In genomic region chr11:77783211-77783746, GRCm38 (mm10) we compare ENCODE assay signal across 9 mouse cellular contexts. TPM values are rescaled to one million over a fixed set of nuclear protein-coding genes. Genes with fewer than 3 reads are reported as not detected.
DNase-seq lines count a peak whose midpoint lies in the region; ATAC-seq and TF ChIP-seq lines count a peak whose summit lies in the region.
"Had no signal": no experiment of that assay in that cellular context is flagged by ENCODE, and none has a peak within 500 bp of the region (broad histone marks: within the 10 kb centered on the region; RNA-seq: fewer than 3 reads in every experiment).

No protein-coding gene starts in this region.

- TF ChIP-seq CTCF in G1E (IDR thresholded peaks at IDR 0.05; ENCODE audit: low read depth, low read length) = no peak

- H3K27ac ChIP-seq in hindbrain, embryonic 13.5 days = peak overlapping the region; percentile 75
- H3K27ac ChIP-seq in liver, embryonic 12.5 days = peak overlapping the region; percentile 94
- H3K27ac ChIP-seq in stomach, embryonic 15.5 days = peak overlapping the region; percentile 84

- 63% methylated on average over 10 of the region's 10 CpGs for WGBS in hindbrain, embryonic 13.5 days
- WGBS in liver, embryonic 12.5 days (ENCODE audit: insufficient replicate concordance) = 57% methylated on average over 10 of the region's 10 CpGs
- 59% methylated on average over 10 of the region's 10 CpGs for WGBS in stomach, embryonic 15.5 days

- ATAC-seq in erythroblast, adult 5-6 weeks (replicated peaks; ENCODE audit: low FRiP score, poor library complexity, severe bottlenecking) = no peak
- no peak for ATAC-seq in G1E (ENCODE audit: extremely low read depth, insufficient number of reproducible peaks, low FRiP score, poor library complexity, severe bottlenecking)
- no peak for ATAC-seq in hindbrain, embryonic 13.5 days (ENCODE audit: low FRiP score)
- ATAC-seq in liver, embryonic 12.5 days = 0 out of 2 replicates have a peak, but pooled peaks have one; percentile 4
- peak; percentile 1; the same call in 1 of the 2 replicates for ATAC-seq in stomach, embryonic 15.5 days (ENCODE audit: insufficient read depth, low FRiP score, low read depth)

- H3K4me1 ChIP-seq in erythroblast, embryonic 14.5 days (ENCODE audit: control insufficient read depth) = peaks cover 88% of the 10 kb centered on the region
- peaks cover 79% of the 10 kb centered on the region for H3K4me1 ChIP-seq in G1E (ENCODE audit: insufficient read depth, low read depth, low read length)
- peaks cover 74% of the 10 kb centered on the region for H3K4me1 ChIP-seq in hindbrain, embryonic 13.5 days (replicated peaks)
- H3K4me1 ChIP-seq in liver, embryonic 12.5 days = peaks cover 94% of the 10 kb centered on the region
- peaks cover 42% of the 10 kb centered on the region for H3K4me1 ChIP-seq in stomach, embryonic 15.5 days

- H3K4me3 ChIP-seq in erythroblast, embryonic 14.5 days (replicated peaks) = peak overlapping the region; percentile 64
- H3K4me3 ChIP-seq in G1E (ENCODE audit: low read depth, low read length) = peak overlapping the region; percentile 65
- H3K4me3 ChIP-seq in hindbrain, embryonic 13.5 days = no peak overlapping the region
- peak overlapping the region; percentile 40 for H3K4me3 ChIP-seq in liver, embryonic 12.5 days
- no peak overlapping the region for H3K4me3 ChIP-seq in stomach, embryonic 15.5 days (replicated peaks)

- no peak overlapping the region; the same call in 1 of the 2 replicates for H3K4me2 ChIP-seq in hindbrain, embryonic 13.5 days
- peak overlapping the region; percentile 71 for H3K4me2 ChIP-seq in liver, embryonic 12.5 days
- H3K4me2 ChIP-seq in stomach, embryonic 15.5 days = no peak overlapping the region

- H3K27me3 ChIP-seq in erythroblast, embryonic 14.5 days (ENCODE audit: control insufficient read depth) = no peaks in the 10 kb centered on the region
- no peaks in the 10 kb centered on the region for H3K27me3 ChIP-seq in G1E (ENCODE audit: insufficient read depth, low read length)
- H3K27me3 ChIP-seq in hindbrain, embryonic 13.5 days = no peaks in the 10 kb centered on the region
- no peaks in the 10 kb centered on the region for H3K27me3 ChIP-seq in liver, embryonic 12.5 days (replicated peaks)
- H3K27me3 ChIP-seq in stomach, embryonic 15.5 days (replicated peaks) = no peaks in the 10 kb centered on the region

- H3K36me3 ChIP-seq in erythroblast, embryonic 14.5 days (ENCODE audit: control insufficient read depth) = peaks cover 86% of the 10 kb centered on the region
- peaks cover 85% of the 10 kb centered on the region for H3K36me3 ChIP-seq in G1E (replicated peaks)
- H3K36me3 ChIP-seq in hindbrain, embryonic 13.5 days = peaks cover 22% of the 10 kb centered on the region
- H3K36me3 ChIP-seq in liver, embryonic 12.5 days = peaks cover 44% of the 10 kb centered on the region
- no peaks in the 10 kb centered on the region for H3K36me3 ChIP-seq in stomach, embryonic 15.5 days

- H3K9ac ChIP-seq in hindbrain, embryonic 13.5 days = peak overlapping the region; percentile 56
- H3K9ac ChIP-seq in liver, embryonic 12.5 days = peak overlapping the region; percentile 71
- no peak overlapping the region for H3K9ac ChIP-seq in stomach, embryonic 15.5 days

- DNase-seq in G1E (ENCODE audit: low spot score) = peak; percentile 37
- DNase-seq in urinary bladder, postnatal 36 days (ENCODE audit: low spot score in 2 of 2) = no peak
- DNase-seq in embryo, embryonic 9.5 days (ENCODE audit: extremely low spot score) = no peak

- H3K9me3 ChIP-seq in erythroblast, embryonic 14.5 days (ENCODE audit: control insufficient read depth, low read length) = no peaks in the 10 kb centered on the region
- H3K9me3 ChIP-seq in G1E (replicated peaks) = no peaks in the 10 kb centered on the region
- no peaks in the 10 kb centered on the region for H3K9me3 ChIP-seq in hindbrain, embryonic 13.5 days
- no peaks in the 10 kb centered on the region for H3K9me3 ChIP-seq in liver, embryonic 12.5 days (replicated peaks)
- no peaks in the 10 kb centered on the region for H3K9me3 ChIP-seq in stomach, embryonic 15.5 days

RNA-seq across cellular contexts. Expression of gene Gm10277, which starts 4.3 kb away (rescaled TPM):
- not detected in 2 replicates for polyA plus RNA-seq in erythroblast, embryonic 14.5 days (2012)
- total RNA-seq in erythroblast, adult 5-6 weeks (2015; ENCODE audit: low replicate concordance) = not detected in 2 replicates
- total RNA-seq in erythroblast, adult 5-6 weeks (2017; ENCODE audit: low replicate concordance) = not detected in 2 replicates
- total RNA-seq in G1E (2014; fragmentation: Nextera tagmentation) = not detected in 2 replicates
- total RNA-seq in G1E (2017) = 0.23 and 0.33 TPM in 2 replicates
- polyA plus RNA-seq in G1E (2012) = not detected in 2 replicates
- 2.0 and 2.7 TPM in 2 replicates for polyA plus RNA-seq in hindbrain, embryonic 13.5 days (2015; fragmentation: Nextera tagmentation; extraction: Ambion mirVana)
- 1.2 and 1.6 TPM in 2 replicates for polyA plus RNA-seq in liver, embryonic 12.5 days (2016; fragmentation: Nextera tagmentation; extraction: Ambion mirVana)
- 1.5 and 1.6 TPM in 2 replicates for polyA plus RNA-seq in stomach, embryonic 15.5 days (2015; fragmentation: Nextera tagmentation; extraction: Ambion mirVana)

RNA-seq across cellular contexts. Expression of gene Myo18a, which starts 20.2 kb away (rescaled TPM):
- polyA plus RNA-seq in erythroblast, embryonic 14.5 days (2012) = 5.1 and 7.7 TPM in 2 replicates
- total RNA-seq in erythroblast, adult 5-6 weeks (2015; ENCODE audit: low replicate concordance) = 17.5 and 18.6 TPM in 2 replicates
- total RNA-seq in erythroblast, adult 5-6 weeks (2017; ENCODE audit: low replicate concordance) = 14.6 and 22.2 TPM in 2 replicates
- total RNA-seq in G1E (2014; fragmentation: Nextera tagmentation) (53.1 and 57.0 TPM in 2 replicates), G1E (2017) (28.8 and 32.7 TPM in 2 replicates)
- polyA plus RNA-seq in G1E (2012) = 41.9 and 59.4 TPM in 2 replicates
- 45.4 and 54.0 TPM in 2 replicates for polyA plus RNA-seq in hindbrain, embryonic 13.5 days (2015; fragmentation: Nextera tagmentation; extraction: Ambion mirVana)
- 28.8 and 30.3 TPM in 2 replicates for polyA plus RNA-seq in liver, embryonic 12.5 days (2016; fragmentation: Nextera tagmentation; extraction: Ambion mirVana)
- 29.7 and 29.9 TPM in 2 replicates for polyA plus RNA-seq in stomach, embryonic 15.5 days (2015; fragmentation: Nextera tagmentation; extraction: Ambion mirVana)

RNA-seq across cellular contexts. Expression of gene Cryba1, which starts 58.2 kb away (rescaled TPM):
- not detected in 2 replicates for polyA plus RNA-seq in erythroblast, embryonic 14.5 days (2012)
- not detected in 2 replicates for total RNA-seq in erythroblast, adult 5-6 weeks (2015; ENCODE audit: low replicate concordance)
- not detected in 2 replicates for total RNA-seq in erythroblast, adult 5-6 weeks (2017; ENCODE audit: low replicate concordance)
- total RNA-seq in G1E (2014; fragmentation: Nextera tagmentation) (not detected in 2 replicates), G1E (2017) (0.27 TPM in 1 of 2 replicates, not detected in the other)
- not detected in 2 replicates for polyA plus RNA-seq in G1E (2012)
- polyA plus RNA-seq in hindbrain, embryonic 13.5 days (2015; fragmentation: Nextera tagmentation; extraction: Ambion mirVana) = 1.2 and 1.6 TPM in 2 replicates
- not detected in 2 replicates for polyA plus RNA-seq in liver, embryonic 12.5 days (2016; fragmentation: Nextera tagmentation; extraction: Ambion mirVana)
- polyA plus RNA-seq in stomach, embryonic 15.5 days (2015; fragmentation: Nextera tagmentation; extraction: Ambion mirVana) = 0.13 TPM in 1 of 2 replicates, not detected in the other
- polyA plus RNA-seq: gonadal fat pad, adult 2 months had no signal

Comparison
In these comparisons a context has a peak if more than half of its experiments do, and no peak if none do; other contexts are left out.
1. H3K4me3 ChIP-seq: peak in erythroblast, embryonic 14.5 days (single experiment), G1E (single experiment) and liver, embryonic 12.5 days (single experiment); none in hindbrain, embryonic 13.5 days (single experiment) and stomach, embryonic 15.5 days (single experiment).
2. ATAC-seq: peak in liver, embryonic 12.5 days (single experiment) and stomach, embryonic 15.5 days (single experiment); none in erythroblast, adult 5-6 weeks (single experiment), G1E (single experiment) and hindbrain, embryonic 13.5 days (single experiment).
3. Peak in every context shown above with its lines, with median percentiles within 50 percentile points of each other: H3K27ac ChIP-seq.